Mouse (Mus musculus): ENCODE measurements at regions not wholly inside any gene's neighbourhood (a gene's known extent, or its start where the extent isn't known, plus 50 kb on each side); places are given as distances from the start of the nearest gene placed in this dataset.

- no peak for TF ChIP-seq POLR2A (IDR thresholded peaks at IDR 0.05; ENCODE audit: insufficient read length, low read depth)
- no peak for TF ChIP-seq POLR2AphosphoS2 (IDR thresholded peaks at IDR 0.05; ENCODE audit: insufficient read length, low read depth)
- no peak for TF ChIP-seq MAX (IDR thresholded peaks at IDR 0.05; ENCODE audit: low read depth)
- TF ChIP-seq USF1 (IDR thresholded peaks at IDR 0.05; ENCODE audit: low read depth): no peak
- no peak for TF ChIP-seq MYOD1 (IDR thresholded peaks at IDR 0.05; ENCODE audit: control insufficient read depth in 1 of 3, insufficient read length in 2 of 3, low read depth in 2 of 3)
- no peak for TF ChIP-seq TCF12 (IDR thresholded peaks at IDR 0.05; ENCODE audit: insufficient read depth, poor library complexity, severe bottlenecking)
- TF ChIP-seq TCF3 (IDR thresholded peaks at IDR 0.05; ENCODE audit: insufficient read length, low read depth): no peak
Observed at GRCm38 (mm10) chr17:59404525-59404924, 391.4 kb upstream of the Nudt12 start.
